Mouse (Mus musculus): ENCODE data around the gene Rtp4. TPM values are rescaled to one million over a fixed set of nuclear protein-coding genes. Genes with fewer than 3 reads are reported as not detected.

Gene Rtp4
- polyA plus RNA-seq, 1 experiment: 14.7 TPM

DNA sequence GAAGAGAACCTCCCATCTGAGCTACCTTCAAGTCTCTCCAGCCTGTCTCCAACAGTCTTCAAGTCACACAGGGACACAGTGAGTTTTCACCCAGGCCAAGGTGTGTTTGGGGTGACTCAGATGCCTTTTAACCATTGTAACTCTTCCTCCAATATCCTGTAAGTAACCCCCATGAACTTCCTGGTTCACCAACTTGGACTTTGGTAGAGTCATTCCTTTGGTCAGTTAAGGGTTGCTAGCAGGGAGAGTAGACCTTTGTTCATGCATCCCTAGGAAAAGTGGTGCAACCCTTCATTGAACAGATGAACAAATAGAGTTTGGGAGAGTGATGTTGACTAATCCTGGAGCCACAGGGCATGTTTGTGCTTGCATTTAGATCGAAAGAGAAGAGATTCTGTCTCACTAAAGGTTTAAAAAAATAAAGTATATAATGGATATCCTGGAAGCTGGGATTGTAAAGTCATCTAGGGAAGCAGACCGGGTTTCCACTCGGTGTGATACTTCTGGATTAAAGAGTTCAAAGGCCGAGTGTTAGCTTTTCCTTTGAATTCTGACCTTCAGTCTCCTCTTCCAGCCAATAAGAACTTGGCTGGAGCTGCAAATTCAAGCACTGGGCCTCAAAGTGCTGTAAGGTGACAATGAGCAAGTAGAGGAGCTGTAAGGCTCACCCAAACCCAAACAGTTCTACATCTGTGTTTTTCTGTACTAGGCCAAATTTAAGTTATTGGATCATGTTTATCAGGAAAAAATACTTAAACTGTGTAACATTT, 8.7 kb upstream of the Rtp4 start:
- DNase-seq (ENCODE audit: low read depth, low spot score): no peak
- 59% methylated on average over 4 of the region's 4 CpGs for WGBS

DNA sequence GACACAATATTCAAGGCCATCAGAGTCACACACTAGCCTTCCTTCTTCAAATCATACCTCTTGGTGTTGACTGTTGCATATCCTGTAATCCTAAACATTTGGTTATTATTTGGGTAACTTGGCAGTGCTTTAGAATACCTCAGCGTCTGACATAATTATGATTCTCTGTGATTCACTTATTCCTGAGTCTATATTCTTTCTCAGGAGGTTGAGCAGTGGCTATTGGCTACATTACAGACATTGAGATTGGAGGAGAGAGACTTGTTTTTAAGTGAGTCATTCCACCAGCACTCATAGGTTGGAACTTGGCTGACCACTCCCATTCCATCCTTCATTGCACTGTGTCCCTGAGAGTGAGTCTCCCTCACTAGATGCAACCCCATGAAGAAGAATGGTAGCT, 6.7 kb upstream of the Rtp4 start:
- no peak for DNase-seq (ENCODE audit: low read depth, low spot score)
- 84% methylated on average over 1 of the region's 1 CpGs for WGBS

DNA sequence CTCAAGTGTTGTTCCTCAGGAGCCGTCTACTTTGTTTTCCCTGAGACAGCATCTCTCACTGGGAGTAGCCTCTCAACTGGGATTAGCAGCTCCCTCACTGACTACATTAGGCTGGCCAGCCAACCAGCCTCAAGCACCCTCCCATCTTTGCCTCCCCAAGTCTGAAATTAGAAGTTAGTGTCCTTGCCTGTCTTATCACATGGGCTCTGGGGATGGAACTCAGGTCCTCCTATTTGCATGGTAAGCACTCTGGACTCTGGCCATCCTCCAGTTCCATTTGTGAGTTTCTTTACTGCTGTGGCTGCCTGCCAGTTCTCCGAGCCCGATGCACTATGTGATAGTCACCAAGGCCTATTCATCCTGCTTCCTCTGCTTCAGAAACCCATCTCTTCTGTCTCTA, 4.3 kb upstream of the Rtp4 start:
- no peak for DNase-seq (ENCODE audit: low read depth, low spot score)
- 29% methylated on average over 3 of the region's 3 CpGs for WGBS

DNA sequence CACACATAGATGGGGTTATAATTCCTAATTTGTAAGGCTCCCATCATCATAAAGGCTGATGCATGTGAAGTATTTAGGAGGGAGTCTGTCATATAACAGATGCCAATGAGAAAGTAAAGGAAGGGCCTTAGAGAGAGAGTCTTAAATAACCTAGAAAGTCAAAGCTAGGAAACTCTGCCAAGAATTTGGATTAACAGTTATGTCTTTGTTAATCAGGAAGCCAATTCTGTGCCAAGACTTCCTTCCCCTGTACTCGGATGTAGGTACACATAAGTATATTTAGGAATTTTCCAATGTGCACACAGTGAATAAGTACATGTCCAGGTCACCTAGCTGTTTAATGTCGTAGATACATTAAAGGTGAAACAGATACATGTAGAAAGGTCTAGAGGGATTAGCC, 3.5 kb upstream of the Rtp4 start:
- DNase-seq (ENCODE audit: low read depth, low spot score): no peak
- 50% methylated on average over 2 of the region's 2 CpGs for WGBS

DNA sequence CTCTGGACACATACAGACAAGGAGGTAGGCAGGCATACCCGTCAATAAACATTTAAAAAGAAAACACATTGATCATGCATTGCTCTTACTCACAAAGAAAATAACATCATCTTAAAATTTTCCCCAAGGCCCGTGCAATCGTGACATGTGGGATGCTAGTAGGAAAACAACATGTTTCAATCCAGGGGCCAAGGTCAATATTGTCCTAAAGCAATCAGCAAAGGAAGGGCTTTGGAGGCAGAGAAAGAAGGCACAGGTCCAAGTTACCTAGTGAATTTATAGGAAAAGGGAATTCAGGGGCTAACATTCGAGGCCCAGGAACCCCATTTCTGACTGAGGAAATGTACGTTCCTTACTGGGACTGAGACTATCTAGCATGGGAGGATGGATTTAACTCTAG, 2.9 kb upstream of the Rtp4 start:
- no peak for DNase-seq (ENCODE audit: low read depth, low spot score)
- 70% methylated on average over 5 of the region's 5 CpGs for WGBS

DNA sequence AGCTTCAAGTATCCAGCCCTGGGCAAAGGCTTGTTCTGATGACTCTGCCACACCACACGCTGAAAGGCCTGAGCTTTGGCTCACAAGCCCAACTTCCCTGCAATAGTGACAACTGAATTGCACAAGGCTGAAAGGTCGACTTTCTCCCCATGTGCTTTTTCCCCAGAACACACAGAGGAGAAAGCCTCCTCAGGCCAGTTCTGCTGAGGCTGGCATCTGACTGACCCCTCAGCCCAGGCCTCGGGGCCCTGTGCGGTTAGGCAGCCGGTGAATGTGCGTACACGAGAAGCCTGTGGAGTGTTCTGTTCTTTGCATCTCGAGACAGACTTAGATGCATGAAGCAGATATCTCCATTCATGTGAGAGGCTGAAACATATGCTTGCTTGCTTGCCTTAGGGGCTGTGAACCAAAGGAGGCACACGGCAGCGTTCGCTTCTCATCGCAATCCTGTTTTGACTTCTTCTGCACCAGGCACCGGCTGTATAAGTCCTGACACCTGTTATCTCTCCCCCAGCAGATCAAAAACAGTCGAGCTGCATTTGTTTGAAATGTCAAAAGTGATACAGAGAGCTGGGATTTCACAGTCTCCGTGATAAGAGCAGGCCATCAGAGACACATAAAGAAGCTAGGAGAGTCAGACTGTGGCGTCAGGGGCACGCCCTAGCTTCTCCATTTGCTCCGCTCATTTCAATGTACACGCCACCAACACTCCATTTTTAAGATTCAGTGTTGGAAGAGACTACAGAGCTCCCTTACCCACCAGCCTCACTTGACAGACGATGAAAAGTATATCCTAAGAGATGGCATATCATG, 2.1 kb upstream of the Rtp4 start:
- no peak for DNase-seq (ENCODE audit: low read depth, low spot score)
- WGBS: 74% methylated on average over 20 of the region's 20 CpGs

GRCm38 (mm10) chr16:23518567-23519369, 1.3 kb upstream of the Rtp4 start:
- WGBS: 77% methylated on average over 10 of the region's 10 CpGs

DNA sequence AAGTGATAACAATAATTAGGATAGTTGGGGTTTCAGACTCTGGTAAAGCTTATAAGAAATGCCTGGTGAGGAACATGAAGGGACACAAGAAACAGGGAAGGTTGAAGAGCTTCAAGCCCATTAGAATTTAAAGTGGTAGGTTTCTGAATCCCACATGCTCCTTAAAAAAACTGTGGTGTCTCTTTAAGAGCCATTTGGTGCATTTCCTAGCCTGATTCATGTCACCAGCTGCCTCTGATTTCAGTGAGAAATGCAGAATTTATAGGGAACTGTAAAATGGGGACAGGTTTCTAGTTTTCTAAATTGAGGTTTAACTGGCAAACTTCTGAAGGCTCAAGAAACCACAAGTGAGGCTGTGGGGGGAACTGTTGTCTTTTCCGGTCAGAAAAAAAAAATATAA, 320 bp upstream of the Rtp4 start:
- no peak for DNase-seq (ENCODE audit: low read depth, low spot score)
- WGBS: 16% methylated on average over 1 of the region's 1 CpGs

More at GRCm38 (mm10) chr16:23518567-23519369, 1.3 kb upstream of the Rtp4 start:
- DNase-seq (ENCODE audit: low read depth, low spot score): no peak

- no peak for DNase-seq (ENCODE audit: low read depth, low spot score)
- 32% methylated on average over 5 of the region's 5 CpGs for WGBS
Observed at GRCm38 (mm10) chr16:23521092-23521491, 1.0 kb downstream of the Rtp4 start.

- no peak for DNase-seq (ENCODE audit: low read depth, low spot score)
- WGBS: 81% methylated on average over 5 of the region's 5 CpGs
Observed at GRCm38 (mm10) chr16:23522081-23522480, 2.0 kb downstream of the Rtp4 start.

- 62% methylated on average over 4 of the region's 4 CpGs for WGBS
Observed at GRCm38 (mm10) chr16:23529186-23529585, 9.1 kb downstream of the Rtp4 start.

GRCm38 (mm10) chr16:23533707-23534106, 13.6 kb downstream of the Rtp4 start:
- WGBS: 46% methylated on average over 3 of the region's 3 CpGs
- no peak for DNase-seq (ENCODE audit: low read depth, low spot score)

More at GRCm38 (mm10) chr16:23529186-23529585, 9.1 kb downstream of the Rtp4 start:
- no peak for DNase-seq (ENCODE audit: low read depth, low spot score)

DNA sequence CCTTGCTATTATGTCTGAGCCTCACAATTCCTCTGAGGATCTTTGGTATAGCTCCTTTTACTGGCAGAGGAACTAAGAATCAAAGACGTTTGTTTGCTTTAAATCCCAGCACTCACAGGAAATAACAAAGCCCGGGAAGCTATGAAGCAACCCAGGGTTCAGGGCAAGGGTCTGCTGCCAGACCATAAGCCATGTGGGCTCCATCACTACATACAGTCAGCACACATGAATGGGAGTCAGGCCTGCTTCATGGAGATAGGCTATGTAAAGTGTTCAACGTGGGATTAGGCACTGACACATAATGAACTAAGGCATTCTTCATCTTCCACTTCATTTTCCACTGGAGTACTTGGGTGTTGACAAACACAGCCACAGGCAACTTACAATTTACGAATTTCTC, 21.0 kb downstream of the Rtp4 start:
- 53% methylated on average over 4 of the region's 4 CpGs for WGBS
- DNase-seq (ENCODE audit: low read depth, low spot score): no peak

DNA sequence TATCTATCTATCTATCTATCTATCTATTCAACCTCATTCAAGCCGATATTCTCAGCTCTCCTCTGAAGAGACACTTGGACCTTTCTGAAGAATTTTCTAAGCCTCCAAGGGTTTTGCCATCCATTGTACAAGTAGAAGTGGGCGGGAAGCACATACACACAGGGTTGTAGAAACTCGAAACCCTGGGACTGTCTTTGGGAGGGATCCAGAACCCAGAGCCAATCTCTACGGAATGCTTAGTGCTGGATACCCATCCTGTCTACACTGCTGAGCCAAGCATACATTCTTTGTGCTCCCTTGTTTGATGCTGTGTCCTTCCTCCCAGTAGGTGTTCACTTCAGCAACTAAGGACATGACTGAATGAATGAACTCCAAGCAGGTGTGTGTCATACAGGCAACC, 22.8 kb downstream of the Rtp4 start:
- 68% methylated on average over 4 of the region's 4 CpGs for WGBS
- no peak for DNase-seq (ENCODE audit: low read depth, low spot score)

- 30% methylated on average over 7 of the region's 7 CpGs for WGBS
- no peak for DNase-seq (ENCODE audit: low read depth, low spot score)
Observed at GRCm38 (mm10) chr16:23544361-23544760, 24.3 kb downstream of the Rtp4 start.

GRCm38 (mm10) chr16:23547783-23548182, 27.7 kb downstream of the Rtp4 start:
- WGBS: 84% methylated on average over 4 of the region's 4 CpGs
- DNase-seq (ENCODE audit: low read depth, low spot score): no peak

GRCm38 (mm10) chr16:23550346-23550980, 30.4 kb downstream of the Rtp4 start:
- DNase-seq (ENCODE audit: low read depth, low spot score): no peak
- 44% methylated on average over 8 of the region's 8 CpGs for WGBS

DNA sequence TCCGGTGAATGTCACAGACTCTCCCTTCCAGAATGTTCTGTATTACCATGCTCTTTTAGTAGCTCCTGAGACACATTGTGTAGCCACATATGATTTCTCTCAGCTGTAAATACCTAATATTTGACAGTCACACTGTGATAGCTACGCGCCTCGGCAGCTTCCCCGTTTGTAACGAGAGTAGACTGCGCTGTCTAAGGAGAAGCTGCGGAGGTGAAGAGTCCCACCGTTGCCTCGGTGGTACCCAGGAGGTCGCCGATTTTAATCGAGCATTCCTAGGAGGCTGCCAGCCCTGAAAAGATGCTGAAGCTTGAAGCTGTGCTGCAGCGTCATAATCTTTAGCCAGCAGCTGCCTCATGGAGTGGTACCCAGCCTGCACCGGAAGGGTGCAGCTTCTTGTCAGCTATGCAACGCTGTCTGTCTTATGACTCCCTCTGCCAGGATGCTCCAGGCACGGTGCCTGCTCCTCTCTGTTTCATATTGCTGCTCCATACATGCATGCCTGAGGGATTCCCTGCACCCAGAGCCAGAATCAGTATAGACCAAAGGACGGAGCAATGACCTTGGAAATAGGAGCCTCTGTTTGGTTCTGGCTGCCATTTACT, 31.0 kb downstream of the Rtp4 start:
- no peak for DNase-seq (ENCODE audit: low read depth, low spot score)
- 81% methylated on average over 18 of the region's 18 CpGs for WGBS

DNA sequence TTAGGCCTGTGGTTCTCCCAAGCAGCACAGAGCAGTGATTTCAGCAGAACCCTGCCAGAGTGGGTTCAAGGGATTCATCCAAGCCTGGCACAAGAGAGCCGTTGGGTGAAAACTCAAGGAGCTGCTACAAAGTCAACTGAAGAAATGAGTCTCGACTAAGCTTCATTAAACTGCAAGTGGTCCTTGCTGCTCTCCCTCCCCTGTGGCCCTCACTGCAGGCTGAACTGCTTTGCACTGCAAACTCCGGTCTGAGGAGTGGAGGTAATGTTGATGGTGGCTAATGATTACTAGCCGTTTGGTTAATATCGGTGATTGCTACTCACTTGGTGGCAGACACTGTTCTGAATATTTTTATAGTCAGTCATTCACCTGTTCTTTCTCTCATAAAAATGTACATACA, 34.6 kb downstream of the Rtp4 start:
- 60% methylated on average over 5 of the region's 5 CpGs for WGBS

More for the DNA sequence above, 34.6 kb downstream of the Rtp4 start:
- no peak for DNase-seq (ENCODE audit: low read depth, low spot score)
